ENCODE assay signal across 8 mouse cellular contexts in genomic region chr19:3855601-3856000, GRCm38 (mm10). TPM values are rescaled to one million over a fixed set of nuclear protein-coding genes. Genes with fewer than 3 reads are reported as not detected.
DNase-seq lines count a peak whose midpoint lies in the region; ATAC-seq and TF ChIP-seq lines count a peak whose summit lies in the region.

No protein-coding gene starts in this region.

- no peak for TF ChIP-seq CTCF in ES-Bruce4 (IDR thresholded peaks at IDR 0.05; ENCODE audit: low read depth, low read length)

- no peak overlapping the region for H3K27ac ChIP-seq in hindbrain, embryonic 10.5 days
- no peak overlapping the region for H3K27ac ChIP-seq in hindbrain, embryonic 11.5 days (ENCODE audit: low read depth, low read length)
- H3K27ac ChIP-seq in ES-Bruce4 (ENCODE audit: insufficient read depth, low read length) = peak overlapping the region; percentile 72
- H3K27ac ChIP-seq in forebrain, embryonic 12.5 days = no peak overlapping the region
- peak overlapping the region; percentile 66 for H3K27ac ChIP-seq in limb, embryonic 12.5 days

- ATAC-seq in hindbrain, embryonic 11.5 days (ENCODE audit: low FRiP score) = no peak
- ATAC-seq in forebrain, embryonic 12.5 days (ENCODE audit: low FRiP score) = no peak
- ATAC-seq in limb, embryonic 12.5 days (ENCODE audit: insufficient number of reproducible peaks, insufficient read depth, low FRiP score, low TSS enrichment, low read depth) = no peak

- TF ChIP-seq POLR2A in ES-Bruce4 (IDR thresholded peaks at IDR 0.05; ENCODE audit: insufficient read depth, low read length) = no peak

- peaks cover 9% of the 10 kb centered on the region for H3K36me3 ChIP-seq in hindbrain, embryonic 10.5 days
- H3K36me3 ChIP-seq in hindbrain, embryonic 11.5 days (ENCODE audit: control insufficient read depth, insufficient read depth, low read length) = no peaks in the 10 kb centered on the region
- peaks cover 10% of the 10 kb centered on the region for H3K36me3 ChIP-seq in ES-Bruce4 (ENCODE audit: control insufficient read depth, insufficient read depth, low read length, poor library complexity, severe bottlenecking)
- H3K36me3 ChIP-seq in forebrain, embryonic 12.5 days (replicated peaks) = no peaks in the 10 kb centered on the region
- H3K36me3 ChIP-seq in limb, embryonic 12.5 days = no peaks in the 10 kb centered on the region

- H3K27me3 ChIP-seq in hindbrain, embryonic 10.5 days (ENCODE audit: insufficient read depth, poor library complexity, severe bottlenecking) = no peaks in the 10 kb centered on the region
- no peaks in the 10 kb centered on the region for H3K27me3 ChIP-seq in hindbrain, embryonic 11.5 days (ENCODE audit: control insufficient read depth, insufficient read depth, low read length)
- no peaks in the 10 kb centered on the region for H3K27me3 ChIP-seq in ES-Bruce4 (ENCODE audit: control insufficient read depth, insufficient read depth, low read length, poor library complexity, severe bottlenecking)
- H3K27me3 ChIP-seq in forebrain, embryonic 12.5 days = no peaks in the 10 kb centered on the region
- H3K27me3 ChIP-seq in limb, embryonic 12.5 days = no peaks in the 10 kb centered on the region

- no peak for TF ChIP-seq EP300 in ES-Bruce4 (IDR thresholded peaks at IDR 0.05; ENCODE audit: insufficient read depth, low read depth, low read length)

- H3K9ac ChIP-seq in hindbrain, embryonic 11.5 days (ENCODE audit: low read depth, low read length) = no peak overlapping the region
- peak overlapping the region; percentile 53 for H3K9ac ChIP-seq in ES-Bruce4 (ENCODE audit: low read depth, poor library complexity, severe bottlenecking)
- H3K9ac ChIP-seq in forebrain, embryonic 12.5 days = no peak overlapping the region
- H3K9ac ChIP-seq in limb, embryonic 12.5 days (replicated peaks) = no peak overlapping the region

- WGBS in hindbrain, embryonic 10.5 days = 26% methylated on average over 4 of the region's 4 CpGs
- WGBS in hindbrain, embryonic 11.5 days = 32% methylated on average over 4 of the region's 4 CpGs
- 20% methylated on average over 4 of the region's 4 CpGs for WGBS in forebrain, embryonic 12.5 days
- 22% methylated on average over 4 of the region's 4 CpGs for WGBS in limb, embryonic 12.5 days

- intact Hi-C loops in gastrocnemius, postnatal 36 days (cut with DNase I) = no loop called here

- peaks cover 35% of the 10 kb centered on the region for H3K4me1 ChIP-seq in hindbrain, embryonic 10.5 days (replicated peaks)
- H3K4me1 ChIP-seq in hindbrain, embryonic 11.5 days (replicated peaks; ENCODE audit: control insufficient read depth, insufficient read depth, low read length) = peaks cover 3% of the 10 kb centered on the region; the same call in 1 of the 2 replicates
- no peaks in the 10 kb centered on the region for H3K4me1 ChIP-seq in ES-Bruce4 (ENCODE audit: control insufficient read depth, insufficient read depth, low read length)
- peaks cover 35% of the 10 kb centered on the region for H3K4me1 ChIP-seq in forebrain, embryonic 12.5 days
- peaks cover 31% of the 10 kb centered on the region for H3K4me1 ChIP-seq in limb, embryonic 12.5 days (replicated peaks)

- no peak for DNase-seq in hindbrain, embryonic 10.5 days (ENCODE audit: low spot score)
- DNase-seq in hindbrain, embryonic 11.5 days (ENCODE audit: low spot score) = no peak
- peak; percentile 54 for DNase-seq in testis, postnatal 14 days (ENCODE audit: low spot score)
- DNase-seq in spleen, postnatal 36 days (ENCODE audit: low spot score in 2 of 2) = no peak
- no peak for DNase-seq in gastrocnemius, postnatal 36 days

- H3K4me3 ChIP-seq in hindbrain, embryonic 10.5 days = 0 out of 2 replicates have a peak overlapping the region, but pooled peaks have one; percentile 11
- H3K4me3 ChIP-seq in hindbrain, embryonic 11.5 days (ENCODE audit: low read depth, low read length) = no peak overlapping the region
- H3K4me3 ChIP-seq in ES-Bruce4 (ENCODE audit: low read depth, low read length) = peak overlapping the region; percentile 23
- no peak overlapping the region for H3K4me3 ChIP-seq in forebrain, embryonic 12.5 days (replicated peaks)
- H3K4me3 ChIP-seq in limb, embryonic 12.5 days (replicated peaks) = no peak overlapping the region

- no peak overlapping the region for H3K4me2 ChIP-seq in hindbrain, embryonic 11.5 days (replicated peaks; ENCODE audit: low read depth, low read length)
- peak overlapping the region; percentile 6 for H3K4me2 ChIP-seq in forebrain, embryonic 12.5 days
- H3K4me2 ChIP-seq in limb, embryonic 12.5 days = peak overlapping the region; percentile 37

- no peaks in the 10 kb centered on the region for H3K9me3 ChIP-seq in hindbrain, embryonic 10.5 days
- H3K9me3 ChIP-seq in hindbrain, embryonic 11.5 days (ENCODE audit: control insufficient read depth, low read length) = no peaks in the 10 kb centered on the region
- H3K9me3 ChIP-seq in ES-Bruce4 (replicated peaks; ENCODE audit: control insufficient read depth, insufficient read depth, low read length, poor library complexity, severe bottlenecking) = no peaks in the 10 kb centered on the region
- no peaks in the 10 kb centered on the region for H3K9me3 ChIP-seq in forebrain, embryonic 12.5 days
- no peaks in the 10 kb centered on the region for H3K9me3 ChIP-seq in limb, embryonic 12.5 days

RNA-seq across cellular contexts. Expression of gene Chka, which starts 4.0 kb away (rescaled TPM):
- polyA plus RNA-seq in hindbrain, embryonic 10.5 days (2016; fragmentation: Nextera tagmentation; extraction: Ambion mirVana) = 57.5 and 59.9 TPM in 2 replicates
- polyA plus RNA-seq in hindbrain, embryonic 11.5 days (2014; fragmentation: Nextera tagmentation; extraction: Ambion mirVana) = 50.3 and 63.7 TPM in 2 replicates
- 142 and 148 TPM in 2 replicates for polyA plus RNA-seq in ES-Bruce4 (2011; ENCODE audit: insufficient read depth, insufficient read length, low read depth, missing spikeins)
- 63.5 and 69.6 TPM in 2 replicates for polyA plus RNA-seq in forebrain, embryonic 12.5 days (2016; fragmentation: Nextera tagmentation; extraction: Ambion mirVana)
- polyA plus RNA-seq in limb, embryonic 12.5 days (2016; fragmentation: Nextera tagmentation; extraction: Ambion mirVana) = 55.7 and 62.8 TPM in 2 replicates
- 1 to 10 TPM; 1.4 to 2.4 TPM for total RNA-seq in gastrocnemius, postnatal 36 days (2021)

RNA-seq across cellular contexts. Expression of gene Tcirg1, which starts 51.3 kb away (rescaled TPM):
- polyA plus RNA-seq in hindbrain, embryonic 10.5 days (2016; fragmentation: Nextera tagmentation; extraction: Ambion mirVana) = 21.6 and 21.9 TPM in 2 replicates
- 10.7 and 11.6 TPM in 2 replicates for polyA plus RNA-seq in hindbrain, embryonic 11.5 days (2014; fragmentation: Nextera tagmentation; extraction: Ambion mirVana)
- 25.2 and 30.0 TPM in 2 replicates for polyA plus RNA-seq in ES-Bruce4 (2011; ENCODE audit: insufficient read depth, insufficient read length, low read depth, missing spikeins)
- polyA plus RNA-seq in forebrain, embryonic 12.5 days (2016; fragmentation: Nextera tagmentation; extraction: Ambion mirVana) = 10.3 and 12.4 TPM in 2 replicates
- 41.3 and 47.0 TPM in 2 replicates for polyA plus RNA-seq in limb, embryonic 12.5 days (2016; fragmentation: Nextera tagmentation; extraction: Ambion mirVana)
- total RNA-seq in gastrocnemius, postnatal 36 days (2021) = 1 to 10 TPM; 4.8 to 5.9 TPM

RNA-seq across cellular contexts. Expression of gene Ndufs8, which starts 57.0 kb away (rescaled TPM):
- 241 and 279 TPM in 2 replicates for polyA plus RNA-seq in hindbrain, embryonic 10.5 days (2016; fragmentation: Nextera tagmentation; extraction: Ambion mirVana)
- 240 and 258 TPM in 2 replicates for polyA plus RNA-seq in hindbrain, embryonic 11.5 days (2014; fragmentation: Nextera tagmentation; extraction: Ambion mirVana)
- polyA plus RNA-seq in ES-Bruce4 (2011; ENCODE audit: insufficient read depth, insufficient read length, low read depth, missing spikeins) = 91.7 and 112 TPM in 2 replicates
- polyA plus RNA-seq in forebrain, embryonic 12.5 days (2016; fragmentation: Nextera tagmentation; extraction: Ambion mirVana) = 166 and 168 TPM in 2 replicates
- 242 and 257 TPM in 2 replicates for polyA plus RNA-seq in limb, embryonic 12.5 days (2016; fragmentation: Nextera tagmentation; extraction: Ambion mirVana)
- 100 to 1,000 TPM; 242 to 273 TPM for total RNA-seq in gastrocnemius, postnatal 36 days (2021)

Comparison
In these comparisons a context has a peak if more than half of its experiments do, and no peak if none do; other contexts are left out.
1. H3K4me3 ChIP-seq: peak in hindbrain, embryonic 10.5 days (single experiment) and ES-Bruce4 (single experiment); none in hindbrain, embryonic 11.5 days (single experiment), forebrain, embryonic 12.5 days (single experiment) and limb, embryonic 12.5 days (single experiment).
2. H3K27ac ChIP-seq: peak in ES-Bruce4 (single experiment) and limb, embryonic 12.5 days (single experiment); none in hindbrain, embryonic 10.5 days (single experiment), hindbrain, embryonic 11.5 days (single experiment) and forebrain, embryonic 12.5 days (single experiment).